11 mouse cellular contexts compared by ENCODE assay signal in the genomic region with DNA sequence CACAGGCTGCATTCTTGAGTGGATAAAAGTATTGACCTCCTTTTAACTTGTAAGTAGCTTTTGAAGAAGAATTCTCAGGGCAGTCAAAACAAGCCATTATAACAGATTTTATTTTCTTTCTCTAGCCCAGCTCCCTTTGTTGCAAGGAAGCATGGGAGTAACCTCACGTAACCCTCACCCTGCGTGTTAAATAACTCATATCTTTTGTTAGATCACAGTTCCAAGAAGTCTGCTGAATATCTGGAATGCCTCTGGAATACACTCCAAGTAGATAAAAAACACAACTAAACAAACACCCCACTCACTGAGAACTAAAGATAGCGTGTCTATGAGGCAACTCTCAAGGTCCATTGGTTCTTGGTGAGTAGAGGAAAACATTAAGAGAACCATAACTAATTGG. TPM values are rescaled to one million over a fixed set of nuclear protein-coding genes. Genes with fewer than 3 reads are reported as not detected.
"Had no signal": no experiment of that assay in that cellular context is flagged by ENCODE, and none has a peak within 500 bp of the region (broad histone marks: within the 10 kb centered on the region; RNA-seq: fewer than 3 reads in every experiment).

No protein-coding gene starts in this region.

- H3K27ac ChIP-seq: left cerebral cortex, adult 2 months; limb, embryonic 15.5 days; liver, embryonic 14.5 days; midbrain, embryonic 13.5 days; neural tube, embryonic 12.5 days; stomach, postnatal 0 days had no signal

- H3K9ac ChIP-seq: limb, embryonic 15.5 days; liver, embryonic 14.5 days; midbrain, embryonic 13.5 days; neural tube, embryonic 12.5 days had no signal

- H3K4me1 ChIP-seq: midbrain, embryonic 13.5 days; neural tube, embryonic 12.5 days had no signal

- H3K4me3 ChIP-seq: left cerebral cortex, adult 2 months; limb, embryonic 15.5 days; midbrain, embryonic 13.5 days; neural tube, embryonic 12.5 days had no signal

- H3K4me2 ChIP-seq: limb, embryonic 15.5 days; midbrain, embryonic 13.5 days; neural tube, embryonic 12.5 days had no signal

- ATAC-seq: intestine, embryonic 16.5 days; midbrain, embryonic 13.5 days had no signal

- DNase-seq: lung, adult 2 months; lung, postnatal 10 days had no signal

- H3K27me3 ChIP-seq: limb, embryonic 15.5 days; midbrain, embryonic 13.5 days; neural tube, embryonic 12.5 days had no signal

- H3K36me3 ChIP-seq: midbrain, embryonic 13.5 days; neural tube, embryonic 12.5 days had no signal

- H3K9me3 ChIP-seq: limb, embryonic 15.5 days; midbrain, embryonic 13.5 days; neural tube, embryonic 12.5 days had no signal

RNA-seq across cellular contexts. Expression of a gene that starts 50.7 kb away (rescaled TPM):
- polyA plus RNA-seq: intestine, embryonic 16.5 days; large intestine, adult 2 months; limb, embryonic 11.5 days; limb, embryonic 15.5 days; liver, embryonic 14.5 days; lung, adult 2 months; midbrain, embryonic 13.5 days; neural tube, embryonic 12.5 days; stomach, postnatal 0 days had no signal
